ENCODE assay signal across 12 mouse cellular contexts in the genomic region with DNA sequence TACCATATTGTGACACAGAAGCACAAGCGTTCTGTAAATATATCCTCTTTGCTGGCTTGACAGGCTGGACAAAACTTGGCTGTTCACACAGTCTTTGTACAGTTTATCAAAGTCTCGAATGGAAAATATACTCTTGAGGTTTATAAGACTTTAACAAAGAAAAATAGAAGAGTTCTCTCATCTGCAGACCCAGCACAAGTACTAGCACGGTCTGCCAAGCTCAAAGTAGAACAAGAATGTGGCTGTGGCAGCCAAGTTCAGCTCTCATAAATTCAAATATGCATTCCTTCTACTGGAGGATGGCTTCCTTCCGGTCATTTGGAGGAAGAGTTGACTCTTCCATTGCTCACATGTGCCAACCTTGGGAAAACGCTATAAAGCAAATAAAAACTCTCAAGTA.
DNase-seq lines count a peak whose midpoint lies in the region; ATAC-seq lines count a peak whose summit lies in the region.
"Had no signal": no experiment of that assay in that cellular context is flagged by ENCODE, and none has a peak within 500 bp of the region (broad histone marks: within the 10 kb centered on the region; RNA-seq: fewer than 3 reads in every experiment).

No protein-coding gene starts in this region.

- peaks cover 20% of the 10 kb centered on the region for H3K4me1 ChIP-seq in heart, embryonic 16.5 days (ENCODE audit: control insufficient read depth, insufficient read depth, low read length)
- H3K4me1 ChIP-seq in forebrain, embryonic 10.5 days, result peaks cover 5% of the 10 kb centered on the region

- H3K9me3 ChIP-seq in heart, embryonic 16.5 days (replicated peaks; ENCODE audit: control insufficient read depth, low read length), result no peaks in the 10 kb centered on the region
- no peaks in the 10 kb centered on the region for H3K9me3 ChIP-seq in forebrain, embryonic 10.5 days
- H3K9me3 ChIP-seq: forebrain, embryonic 12.5 days; G1E had no signal

- WGBS in heart, embryonic 16.5 days, result 43% methylated on average over 5 of the region's 5 CpGs
- 91% methylated on average over 5 of the region's 5 CpGs for WGBS in forebrain, embryonic 10.5 days

- no peaks in the 10 kb centered on the region for H3K27me3 ChIP-seq in heart, embryonic 16.5 days (ENCODE audit: control insufficient read depth, insufficient read depth, low read length)
- no peaks in the 10 kb centered on the region for H3K27me3 ChIP-seq in forebrain, embryonic 10.5 days (ENCODE audit: poor library complexity, severe bottlenecking)
- H3K27me3 ChIP-seq: forebrain, embryonic 12.5 days had no signal

- 0 out of 2 replicates have a peak overlapping the region, but pooled peaks have one; percentile 22 for H3K27ac ChIP-seq in heart, embryonic 16.5 days (ENCODE audit: low read length)
- H3K27ac ChIP-seq in forebrain, embryonic 10.5 days, result no peak overlapping the region
- H3K27ac ChIP-seq: forebrain, embryonic 12.5 days had no signal

- no peak overlapping the region for H3K9ac ChIP-seq in heart, embryonic 16.5 days (ENCODE audit: low read length)
- H3K9ac ChIP-seq: forebrain, embryonic 12.5 days had no signal

- peak; percentile 40 for DNase-seq in urinary bladder, postnatal 14 days (ENCODE audit: low spot score)
- no peak for DNase-seq in urinary bladder, postnatal 25 days (ENCODE audit: low spot score)
- peak; percentile 21 to 34 for DNase-seq in kidney, postnatal 36 days
- no peak for DNase-seq in forebrain, embryonic 10.5 days (ENCODE audit: extremely low spot score, low spot score)
- no peak for DNase-seq in cerebellum, adult 11-12 months
- DNase-seq in adrenal gland, postnatal 25 days, result no peak
- DNase-seq: adrenal gland, postnatal 14 days; cerebellum, postnatal 10 days; left cerebral cortex, postnatal 4 days had no signal

- H3K36me3 ChIP-seq in heart, embryonic 16.5 days (ENCODE audit: control insufficient read depth, insufficient read depth), result no peaks in the 10 kb centered on the region
- no peaks in the 10 kb centered on the region for H3K36me3 ChIP-seq in forebrain, embryonic 10.5 days (replicated peaks)
- H3K36me3 ChIP-seq: forebrain, embryonic 12.5 days; G1E had no signal

- no peak; the same call in 1 of the 2 replicates for ATAC-seq in heart, embryonic 16.5 days (replicated peaks; ENCODE audit: extremely low read depth, insufficient read depth, low FRiP score)

- no peak overlapping the region for H3K4me2 ChIP-seq in heart, embryonic 16.5 days (ENCODE audit: low read depth, low read length)
- H3K4me2 ChIP-seq: forebrain, embryonic 12.5 days had no signal

- no peak overlapping the region for H3K4me3 ChIP-seq in heart, embryonic 16.5 days (ENCODE audit: low read length)
- H3K4me3 ChIP-seq in forebrain, embryonic 10.5 days, result no peak overlapping the region
- H3K4me3 ChIP-seq: forebrain, embryonic 12.5 days had no signal

Comparison
In these comparisons a context has a peak if more than half of its experiments do, and no peak if none do; other contexts are left out.
1. DNase-seq: peak in urinary bladder, postnatal 14 days (single experiment) and kidney, postnatal 36 days (2 of 2); none in urinary bladder, postnatal 25 days (single experiment), forebrain, embryonic 10.5 days (single experiment), cerebellum, adult 11-12 months (single experiment) and adrenal gland, postnatal 25 days (single experiment).